ENCODE assay signal across 27 mouse cellular contexts in the genomic region with DNA sequence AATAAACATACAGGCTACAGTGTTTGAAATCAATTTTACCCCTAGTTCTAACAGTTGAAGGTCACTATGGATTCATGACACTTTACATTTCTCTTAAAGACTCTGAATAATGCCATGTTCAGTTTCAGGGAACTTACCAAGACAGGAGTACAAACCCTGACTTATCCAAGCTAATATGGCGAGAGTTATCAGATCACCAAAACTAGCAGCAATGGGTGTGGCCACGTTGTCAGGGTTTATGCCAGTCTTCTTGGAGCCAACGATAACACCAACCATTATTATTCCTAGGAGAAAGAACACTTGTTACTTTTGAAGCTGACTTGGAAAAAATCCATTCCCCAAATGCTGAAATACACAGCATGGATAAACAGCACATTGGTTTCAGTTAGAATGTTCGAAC. TPM values are rescaled to one million over a fixed set of nuclear protein-coding genes. Genes with fewer than 3 reads are reported as not detected.
A peak's percentile ranks its signal among the peaks of the same experiment; 100 is the strongest.
DNase-seq lines count a peak whose midpoint lies in the region; ATAC-seq and TF ChIP-seq lines count a peak whose summit lies in the region.
"Had no signal": no experiment of that assay in that cellular context is flagged by ENCODE, and none has a peak within 500 bp of the region (broad histone marks: within the 10 kb centered on the region; RNA-seq: fewer than 3 reads in every experiment).

No protein-coding gene starts in this region.

- H3K4me3 ChIP-seq in heart, embryonic 11.5 days (ENCODE audit: low read depth, low read length): no peak overlapping the region
- H3K4me3 ChIP-seq in liver, embryonic 14.5 days (ENCODE audit: insufficient read depth in 1 of 2, low read depth in 2 of 2, low read length in 2 of 2): no peak overlapping the region
- no peak overlapping the region for H3K4me3 ChIP-seq in liver, postnatal 0 days (ENCODE audit: low read depth, low read length)
- H3K4me3 ChIP-seq in forebrain, postnatal 0 days (ENCODE audit: low read depth, low read length): no peak overlapping the region
- H3K4me3 ChIP-seq: embryonic facial prominence, embryonic 12.5 days; embryonic facial prominence, embryonic 15.5 days; forebrain, embryonic 12.5 days; forebrain, embryonic 15.5 days; heart, embryonic 13.5 days; hindbrain, embryonic 12.5 days; hindbrain, embryonic 15.5 days had no signal

- no peak for TF ChIP-seq EP300 in liver, embryonic 14.5 days (IDR thresholded peaks at IDR 0.05; ENCODE audit: low read depth)
- TF ChIP-seq EP300 in liver, postnatal 0 days (IDR thresholded peaks at IDR 0.05; ENCODE audit: low read depth): no peak

- no peak for TF ChIP-seq CTCF in liver, embryonic 14.5 days (IDR thresholded peaks at IDR 0.05; ENCODE audit: low read depth)
- no peak for TF ChIP-seq CTCF in liver, postnatal 0 days (IDR thresholded peaks at IDR 0.05; ENCODE audit: low read depth)
- TF ChIP-seq CTCF in forebrain, postnatal 0 days (IDR thresholded peaks at IDR 0.05; ENCODE audit: low read depth): no peak

- 71% methylated on average over 4 of the region's 4 CpGs for WGBS in heart, embryonic 11.5 days (ENCODE audit: insufficient replicate concordance)
- WGBS in liver, embryonic 14.5 days (ENCODE audit: insufficient replicate concordance): 22% methylated on average over 4 of the region's 4 CpGs
- WGBS in liver, postnatal 0 days (ENCODE audit: insufficient replicate concordance): 54% methylated on average over 4 of the region's 4 CpGs
- WGBS in forebrain, postnatal 0 days: 67% methylated on average over 4 of the region's 4 CpGs

- ATAC-seq in heart, embryonic 11.5 days (replicated peaks; ENCODE audit: insufficient number of reproducible peaks, low FRiP score, low TSS enrichment): no peak
- ATAC-seq in liver, embryonic 14.5 days (ENCODE audit: insufficient read depth): no peak
- ATAC-seq in liver, postnatal 0 days: no peak
- ATAC-seq in megakaryocyte-erythroid progenitor cell, adult 5-6 weeks (replicated peaks; ENCODE audit: low FRiP score, low TSS enrichment, poor library complexity, severe bottlenecking): peak; percentile 82
- no peak for ATAC-seq in forebrain, postnatal 0 days
- ATAC-seq: activated CD4-positive, CD25-positive, alpha-beta regulatory T cell, adult 4 months; forebrain, embryonic 15.5 days; intestine, postnatal 0 days had no signal

- H3K9ac ChIP-seq in heart, embryonic 11.5 days (ENCODE audit: low read depth, low read length): no peak overlapping the region
- no peak overlapping the region for H3K9ac ChIP-seq in liver, embryonic 14.5 days (replicated peaks)
- H3K9ac ChIP-seq in liver, postnatal 0 days (replicated peaks): no peak overlapping the region
- no peak overlapping the region for H3K9ac ChIP-seq in forebrain, postnatal 0 days
- H3K9ac ChIP-seq: embryonic facial prominence, embryonic 12.5 days; embryonic facial prominence, embryonic 15.5 days; forebrain, embryonic 12.5 days; forebrain, embryonic 15.5 days; heart, embryonic 13.5 days; hindbrain, embryonic 12.5 days; hindbrain, embryonic 15.5 days had no signal

- no peak overlapping the region for H3K27ac ChIP-seq in heart, embryonic 11.5 days (ENCODE audit: low read depth, low read length)
- H3K27ac ChIP-seq in liver, embryonic 14.5 days: no peak overlapping the region
- H3K27ac ChIP-seq in liver, postnatal 0 days (ENCODE audit: low read depth): no peak overlapping the region
- H3K27ac ChIP-seq in forebrain, postnatal 0 days (ENCODE audit: low read depth, low read length): no peak overlapping the region
- H3K27ac ChIP-seq: embryonic facial prominence, embryonic 12.5 days; embryonic facial prominence, embryonic 15.5 days; forebrain, embryonic 12.5 days; forebrain, embryonic 15.5 days; heart, embryonic 13.5 days; hindbrain, embryonic 12.5 days; hindbrain, embryonic 15.5 days had no signal

- H3K36me3 ChIP-seq in heart, embryonic 11.5 days (ENCODE audit: control insufficient read depth, insufficient read depth, low read length): no peaks in the 10 kb centered on the region
- no peaks in the 10 kb centered on the region for H3K36me3 ChIP-seq in liver, embryonic 14.5 days (replicated peaks; ENCODE audit: control insufficient read depth, insufficient read depth, low read depth)
- H3K36me3 ChIP-seq in liver, postnatal 0 days (replicated peaks; ENCODE audit: insufficient read depth, low read length): no peaks in the 10 kb centered on the region
- H3K36me3 ChIP-seq in forebrain, postnatal 0 days (ENCODE audit: insufficient read depth): no peaks in the 10 kb centered on the region
- H3K36me3 ChIP-seq: embryonic facial prominence, embryonic 12.5 days; embryonic facial prominence, embryonic 15.5 days; forebrain, embryonic 12.5 days; forebrain, embryonic 15.5 days; heart, embryonic 13.5 days; hindbrain, embryonic 12.5 days had no signal

- H3K4me2 ChIP-seq in heart, embryonic 11.5 days: no peak overlapping the region
- no peak overlapping the region; the same call in 1 of the 2 replicates for H3K4me2 ChIP-seq in liver, embryonic 14.5 days (ENCODE audit: low read depth)
- H3K4me2 ChIP-seq in liver, postnatal 0 days (ENCODE audit: low read depth, low read length): no peak overlapping the region
- H3K4me2 ChIP-seq in forebrain, postnatal 0 days (ENCODE audit: low read depth): no peak overlapping the region
- H3K4me2 ChIP-seq: embryonic facial prominence, embryonic 12.5 days; embryonic facial prominence, embryonic 15.5 days; forebrain, embryonic 12.5 days; forebrain, embryonic 15.5 days; heart, embryonic 13.5 days; hindbrain, embryonic 12.5 days; hindbrain, embryonic 15.5 days had no signal

- intact Hi-C loops in heart, postnatal 10 days (cut with DNase I): no loop called here

- H3K9me3 ChIP-seq in heart, embryonic 11.5 days (replicated peaks; ENCODE audit: control insufficient read depth, low read length): no peaks in the 10 kb centered on the region
- no peaks in the 10 kb centered on the region for H3K9me3 ChIP-seq in liver, embryonic 14.5 days (ENCODE audit: control insufficient read depth, low read length)
- H3K9me3 ChIP-seq in liver, postnatal 0 days (ENCODE audit: low read length): no peaks in the 10 kb centered on the region
- no peaks in the 10 kb centered on the region for H3K9me3 ChIP-seq in forebrain, postnatal 0 days (ENCODE audit: low read length)
- H3K9me3 ChIP-seq: embryonic facial prominence, embryonic 12.5 days; embryonic facial prominence, embryonic 15.5 days; forebrain, embryonic 12.5 days; forebrain, embryonic 15.5 days; heart, embryonic 13.5 days; hindbrain, embryonic 12.5 days; hindbrain, embryonic 15.5 days had no signal

- H3K27me3 ChIP-seq in heart, embryonic 11.5 days (ENCODE audit: control insufficient read depth, insufficient read depth, low read length): peaks cover 2% of the 10 kb centered on the region; the same call in 1 of the 2 replicates
- H3K27me3 ChIP-seq in liver, embryonic 14.5 days (ENCODE audit: control insufficient read depth, insufficient read depth, low read length): no peaks in the 10 kb centered on the region
- H3K27me3 ChIP-seq in liver, postnatal 0 days (ENCODE audit: insufficient read depth, low read length): no peaks in the 10 kb centered on the region
- no peaks in the 10 kb centered on the region for H3K27me3 ChIP-seq in forebrain, postnatal 0 days (ENCODE audit: insufficient read depth, low read length)
- H3K27me3 ChIP-seq: forebrain, embryonic 15.5 days; hindbrain, embryonic 12.5 days; hindbrain, embryonic 15.5 days had no signal

- peak; percentile 37 for DNase-seq in heart, adult 11 months
- peak; percentile 17 to 22 (median 20) for DNase-seq in liver, embryonic 14.5 days (ENCODE audit: low read depth in 3 of 3, low spot score in 3 of 3)
- DNase-seq in liver, postnatal 0 days: no peak
- peak; percentile 38 for DNase-seq in c-Kit-positive CD71-positive TER-119-positive erythroid progenitor cells, embryonic 14.5 days (ENCODE audit: low spot score)
- DNase-seq in heart, postnatal 10 days: no peak
- no peak for DNase-seq in forebrain, postnatal 0 days
- DNase-seq: adrenal gland, postnatal 25 days; cerebellum, adult 11 months; cerebellum, adult 2 months; cerebellum, adult 9-11 months; cerebellum, postnatal 25 days; gastrocnemius, postnatal 10 days; gastrocnemius, postnatal 36 days; heart, adult 18-20 months had no signal

- no peaks in the 10 kb centered on the region for H3K4me1 ChIP-seq in heart, embryonic 11.5 days (ENCODE audit: control insufficient read depth, insufficient read depth, low read length)
- H3K4me1 ChIP-seq in liver, embryonic 14.5 days (replicated peaks; ENCODE audit: control insufficient read depth in 2 of 2, insufficient read depth in 2 of 2, low read length in 1 of 2): peaks cover 2% of the 10 kb centered on the region in 2 experiments; a peak in 3 of 4 replicates
- peaks cover 6% of the 10 kb centered on the region for H3K4me1 ChIP-seq in liver, postnatal 0 days (ENCODE audit: insufficient read depth)
- no peaks in the 10 kb centered on the region for H3K4me1 ChIP-seq in forebrain, postnatal 0 days (ENCODE audit: insufficient read depth)
- H3K4me1 ChIP-seq: embryonic facial prominence, embryonic 12.5 days; embryonic facial prominence, embryonic 15.5 days; forebrain, embryonic 12.5 days; forebrain, embryonic 15.5 days; heart, embryonic 13.5 days; hindbrain, embryonic 12.5 days; hindbrain, embryonic 15.5 days had no signal

RNA-seq across cellular contexts. Expression of a gene that starts 40.7 kb away (rescaled TPM):
- polyA plus RNA-seq in heart, embryonic 11.5 days (2014; fragmentation: Nextera tagmentation; extraction: Ambion mirVana): 0.33 and 0.65 TPM in 2 replicates
- polyA plus RNA-seq in liver, embryonic 14.5 days (2012; rRNA removed): 0.03 and 0.06 TPM in 2 replicates
- 0.04 and 0.14 TPM in 2 replicates for polyA plus RNA-seq in liver, embryonic 14.5 days (2014; fragmentation: Nextera tagmentation; extraction: Ambion mirVana)
- 0.20 and 0.76 TPM in 2 replicates for polyA plus RNA-seq in liver, postnatal 0 days (2015; fragmentation: Nextera tagmentation; extraction: Ambion mirVana)
- total RNA-seq in megakaryocyte-erythroid progenitor cell, adult 5-6 weeks (2014; fragmentation: Nextera tagmentation): not detected in 2 replicates
- 3.8 TPM in 1 of 2 replicates, not detected in the other for total RNA-seq in megakaryocyte-erythroid progenitor cell, adult 5-6 weeks (2017)
- total RNA-seq in heart, postnatal 10 days (2021): 1 to 10 TPM in 1 of 2 experiments, under 1 TPM in 1; 0.97 to 1.2 TPM
- 22.3 and 23.8 TPM in 2 replicates for total RNA-seq in forebrain, postnatal 0 days (2014; rRNA removed)
- polyA plus RNA-seq in forebrain, postnatal 0 days (2015; fragmentation: Nextera tagmentation; extraction: Ambion mirVana): 5.5 and 10.1 TPM in 2 replicates
- total RNA-seq: common myeloid progenitor, adult 5-6 weeks; hematopoietic stem cell, adult 5-6 weeks had no signal

Comparison
In these comparisons a context has a peak if more than half of its experiments do, and no peak if none do; other contexts are left out.
1. DNase-seq: peak in heart, adult 11 months (single experiment), liver, embryonic 14.5 days (3 of 3) and c-Kit-positive CD71-positive TER-119-positive erythroid progenitor cells, embryonic 14.5 days (single experiment); none in liver, postnatal 0 days (single experiment), heart, postnatal 10 days (0 of 2) and forebrain, postnatal 0 days (single experiment).